Mouse (Mus musculus) CH12.LX (cell line): ENCODE measurements around the gene Cds1. TPM values are rescaled to one million over a fixed set of nuclear protein-coding genes. Genes with fewer than 3 reads are reported as not detected.

Source experiments
- DNase-seq: peaks from one replicate; pipeline ENCODE4 v3.0.0-alpha.2; 2013; ENCODE audit errors: extremely low read depth
- H3K27ac ChIP-seq: 2 replicates; pipeline ENCODE4 v1.5.1; 2012; ENCODE audit warnings: low read depth, mild to moderate bottlenecking, control low read depth, moderate library complexity; ENCODE audit not compliant: insufficient read depth
- H3K27me3 ChIP-seq: replicated peaks from 2 replicates; pipeline ENCODE3; 2012; ENCODE audit warnings: inconsistent platforms
- H3K36me3 ChIP-seq, 2 experiments: replicated peaks in 1 of 2; 2 replicates each; pipeline versions ENCODE3 to v1.6.1; 2012; ENCODE audit warnings: inconsistent platforms in 1 of 2, low read length in 1 of 2, mild to moderate bottlenecking in 1 of 2, mixed read lengths in 1 of 2, moderate library complexity in 1 of 2; ENCODE audit not compliant: control insufficient read depth in 1 of 2, insufficient read depth in 1 of 2
- H3K4me1 ChIP-seq, 2 experiments: 2 replicates each; pipeline ENCODE4 v1.6.1; 2012; ENCODE audit warnings: inconsistent platforms in 1 of 2, moderate library complexity in 1 of 2; ENCODE audit not compliant: insufficient read depth in 2 of 2, control insufficient read depth in 1 of 2
- H3K4me2 ChIP-seq: 2 replicates; pipeline ENCODE4 v1.6.1; 2012; ENCODE audit warnings: low read depth, mild to moderate bottlenecking, control low read depth; ENCODE audit not compliant: poor library complexity, insufficient read depth, severe bottlenecking
- H3K4me3 ChIP-seq, 3 experiments: fragments of 150-350 bp in 1 of 3; sonication (generic) in 1 of 3; replicated peaks in 1 of 3; 2 replicates each; pipeline versions ENCODE3 to v1.5.1; 2011 to 2012; ENCODE audit warnings: low read depth in 2 of 3, low read length in 2 of 3, mild to moderate bottlenecking in 2 of 3, moderate library complexity in 2 of 3, control low read depth in 1 of 3, improper control_type of control experiment in 1 of 3, inconsistent platforms in 1 of 3, mixed read lengths in 1 of 3; ENCODE audit not compliant: poor library complexity in 1 of 3
- H3K79me2 ChIP-seq: replicated peaks from 2 replicates; pipeline ENCODE4 v1.6.1; 2012; ENCODE audit warnings: mild to moderate bottlenecking, moderate library complexity; ENCODE audit not compliant: control insufficient read depth, poor library complexity, insufficient read depth, severe bottlenecking; ENCODE audit errors: extremely low read depth
- H3K9ac ChIP-seq: 2 replicates; pipeline ENCODE4 v1.6.1; 2012; ENCODE audit warnings: low read depth, mild to moderate bottlenecking, control low read depth, moderate library complexity; ENCODE audit not compliant: insufficient read depth
- H3K9me3 ChIP-seq: replicated peaks from 2 replicates; pipeline ENCODE3; 2012; ENCODE audit warnings: low read length, inconsistent platforms, mixed read lengths
- BHLHE40 ChIP-seq: IDR thresholded peaks from 2 replicates; pipeline ENCODE4 v1.6.1; 2011; ENCODE audit warnings: mild to moderate bottlenecking, low read depth, low read length, improper control_type of control experiment
- CHD2 ChIP-seq: IDR thresholded peaks from 2 replicates; pipeline ENCODE4 v1.6.1; 2011; ENCODE audit warnings: low read length, improper control_type of control experiment
- CTCF ChIP-seq, 2 experiments: IDR thresholded peaks in 1 of 2; conservative IDR thresholded peaks in 1 of 2; 2 replicates each; pipeline ENCODE4 v1.5.1; 2011 to 2012; ENCODE audit warnings: low read depth in 2 of 2, low read length in 2 of 2, improper control_type of control experiment in 1 of 2, inconsistent platforms in 1 of 2, mild to moderate bottlenecking in 1 of 2, moderate library complexity in 1 of 2
- E2F4 ChIP-seq: IDR thresholded peaks from 2 replicates; pipeline ENCODE4 v1.6.1; 2011; ENCODE audit warnings: low read depth, low read length, improper control_type of control experiment; ENCODE audit not compliant: insufficient replicate concordance
- ETS1 ChIP-seq: conservative IDR thresholded peaks from 2 replicates; pipeline ENCODE4 v1.6.1; 2012; ENCODE audit warnings: low read depth, mild to moderate bottlenecking, inconsistent platforms, low read length, improper control_type of control experiment, moderate library complexity
- HCFC1 ChIP-seq: IDR thresholded peaks from 2 replicates; pipeline ENCODE4 v1.6.1; 2012; ENCODE audit warnings: low read depth, mild to moderate bottlenecking, inconsistent platforms, low read length, improper control_type of control experiment
- JUN ChIP-seq: IDR thresholded peaks from 2 replicates; pipeline ENCODE4 v1.6.1; 2011; ENCODE audit warnings: low read depth, mild to moderate bottlenecking, low read length, improper control_type of control experiment, moderate library complexity; ENCODE audit not compliant: insufficient read depth
- MAFK ChIP-seq: IDR thresholded peaks from 2 replicates; pipeline ENCODE4 v1.6.1; 2011; ENCODE audit warnings: low read length, improper control_type of control experiment; ENCODE audit not compliant: insufficient replicate concordance
- MEF2A ChIP-seq: IDR thresholded peaks from 2 replicates; pipeline ENCODE4 v1.6.1; 2014; ENCODE audit warnings: low read depth, mild to moderate bottlenecking, inconsistent platforms, low read length, improper control_type of control experiment, borderline replicate concordance
- MXI1 ChIP-seq: IDR thresholded peaks from 2 replicates; pipeline ENCODE4 v1.6.1; 2011; ENCODE audit warnings: mild to moderate bottlenecking, low read depth, low read length, improper control_type of control experiment
- PAX5 ChIP-seq: IDR thresholded peaks from 2 replicates; pipeline ENCODE4 v1.6.1; 2012; ENCODE audit warnings: low read length, inconsistent platforms, mixed read lengths
- POLR2A ChIP-seq: IDR thresholded peaks from 2 replicates; pipeline ENCODE4 v1.6.1; 2011; ENCODE audit warnings: low read depth, mild to moderate bottlenecking, improper control_type of control experiment, low read length
- SMC3 ChIP-seq: IDR thresholded peaks from 2 replicates; pipeline ENCODE4 v1.6.1; 2011; ENCODE audit warnings: low read depth, low read length, improper control_type of control experiment
- TBP ChIP-seq: conservative IDR thresholded peaks from 2 replicates; pipeline ENCODE4 v1.6.1; 2011; ENCODE audit warnings: low read depth, low read length, improper control_type of control experiment
- TCF12 ChIP-seq: IDR thresholded peaks from 2 replicates; pipeline ENCODE4 v1.6.1; 2014; ENCODE audit warnings: low read depth, mild to moderate bottlenecking, inconsistent platforms, low read length, improper control_type of control experiment
- UBTF ChIP-seq: IDR thresholded peaks from 2 replicates; pipeline ENCODE4 v1.6.1; 2012; ENCODE audit warnings: low read depth, mild to moderate bottlenecking, inconsistent platforms, low read length, improper control_type of control experiment, moderate library complexity
- ZC3H11A ChIP-seq: IDR thresholded peaks from 2 replicates; pipeline ENCODE4 v1.6.1; 2012; ENCODE audit warnings: low read depth, mild to moderate bottlenecking, inconsistent platforms, low read length, improper control_type of control experiment
- ZKSCAN1 ChIP-seq: IDR thresholded peaks from 2 replicates; pipeline ENCODE4 v1.6.1; 2012; ENCODE audit warnings: low read depth, inconsistent platforms, low read length, improper control_type of control experiment, borderline replicate concordance
- dilution Hi-C: fragments of 300-500 bp; cut with MboI; formaldehyde crosslinking; loops from 2 replicates; pipeline ENCODE4 v1.14.3; 2020; ENCODE audit warnings: low sequenced_read_pairs; ENCODE audit not compliant: extremely low pct_unique_long_range_greater_than_20kb, extremely low pct_ligation_motif_present
- in situ Hi-C: fragments of 300-500 bp; cut with MboI; formaldehyde crosslinking; loops from 3 replicates; pipeline ENCODE4 v1.14.3; 2019; ENCODE audit warnings: low sequenced_read_pairs, low pct_ligation_motif_present, low pct_unique_long_range_greater_than_20kb, mixed read lengths
- polyA plus RNA-seq: library from polyadenylated mRNA; unstranded; fragments of >175 nt; gene quantifications from 2 replicates; pipeline ENCODE4 v1.2.1, GENCODE M21; 2012; ENCODE audit warnings: low read depth; ENCODE audit not compliant: insufficient read length
- total RNA-seq, 2 experiments: library from RNA; depleted of rRNA; stranded (reverse); fragments of 300-350 nt in 1 of 2; fragments of >200 nt in 1 of 2; gene quantifications; 2 replicates each; pipeline ENCODE4 v1.2.3; 2012 to 2014

The Cds1 gene
- total and polyA plus RNA-seq, 3 experiments: not detected

DNA sequence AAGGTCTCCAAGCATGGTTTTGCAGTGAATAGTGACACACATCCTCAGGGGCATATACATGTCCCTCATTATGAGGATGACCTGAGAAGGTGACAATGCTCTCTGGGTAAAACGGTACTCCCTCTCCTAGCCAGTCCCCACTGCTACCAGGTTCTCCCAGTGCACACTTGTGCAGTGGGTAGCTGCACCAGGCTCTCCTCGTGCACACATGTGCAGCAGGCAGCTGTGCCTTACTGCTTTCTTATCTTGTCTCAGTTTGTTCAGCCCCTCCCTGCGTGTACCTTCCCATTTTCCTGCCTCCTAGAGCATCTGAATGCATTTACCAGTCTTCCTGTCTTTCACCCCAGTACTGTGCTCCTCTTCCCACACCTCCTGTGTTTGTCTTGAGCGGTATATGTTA lies 27.7 kb downstream of the Cds1 start:
- Histone ChIP-seq H3K27ac (no peak overlapping the region), H3K9ac (no peak overlapping the region), H3K4me3 (no peak overlapping the region), H3K27me3 (no peaks in the 10 kb centered on the region), H3K4me2 (no peak overlapping the region), H3K4me1 (no peaks in the 10 kb centered on the region), H3K9me3 (peaks cover 81% of the 10 kb centered on the region), H3K79me2 (no peaks in the 10 kb centered on the region), H3K36me3 (no peaks in the 10 kb centered on the region)
- in situ Hi-C loops (no loop called here), dilution Hi-C loops (no loop called here)
- TF ChIP-seq UBTF (no peak), MAFK (no peak), CTCF (conservative IDR thresholded peaks at IDR 0.05 in 1 of 2, IDR thresholded peaks at IDR 0.05 in 1 of 2; ENCODE audit: low read depth in 2 of 2, low read length in 2 of 2) (no peak), ZKSCAN1 (no peak), CHD2 (no peak), E2F4 (no peak), MXI1 (no peak), ZC3H11A (no peak), MEF2A (no peak), HCFC1 (no peak), POLR2A (no peak), JUN (no peak), BHLHE40 (no peak), TBP (no peak), PAX5 (no peak)
- DNase-seq: no peak

DNA sequence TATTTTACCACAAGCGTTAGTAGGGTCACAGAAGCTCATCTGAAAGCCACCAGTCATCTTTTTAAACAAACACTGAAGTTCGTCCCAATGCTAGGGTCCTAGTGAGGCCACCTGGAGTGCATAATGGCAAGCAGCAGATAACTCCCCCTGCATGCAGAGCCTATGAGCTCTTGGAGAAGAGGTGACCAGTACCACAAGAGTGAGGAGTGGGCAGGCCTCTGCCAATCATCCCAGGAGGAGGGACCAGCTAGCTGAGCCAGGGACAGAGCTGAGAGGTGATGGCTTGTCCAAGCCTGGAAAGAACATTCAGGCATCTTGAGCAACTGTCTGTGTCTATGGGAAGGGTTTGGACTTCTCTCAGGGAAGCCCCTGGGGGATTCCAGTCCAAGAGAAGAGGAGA lies 37.0 kb downstream of the Cds1 start:
- in situ Hi-C loops: no loop called here
- DNase-seq: no peak
- no peaks in the 10 kb centered on the region for H3K36me3 ChIP-seq
- H3K27me3 ChIP-seq: no peaks in the 10 kb centered on the region
- TF ChIP-seq POLR2A (no peak), SMC3 (no peak), TCF12 (no peak), ETS1 (no peak)
- dilution Hi-C loops: no loop called here
- H3K4me1 ChIP-seq: no peaks in the 10 kb centered on the region
- H3K4me3 ChIP-seq: no peak overlapping the region
- H3K4me2 ChIP-seq: no peak overlapping the region
- peaks cover 85% of the 10 kb centered on the region for H3K9me3 ChIP-seq
- H3K27ac ChIP-seq: no peak overlapping the region
- no peak overlapping the region for H3K9ac ChIP-seq
- H3K79me2 ChIP-seq: no peaks in the 10 kb centered on the region
